Mouse (Mus musculus) MEL (cell line): Measurements from ENCODE around the gene Slc22a23. TPM values are rescaled to one million over a fixed set of nuclear protein-coding genes. Genes with fewer than 3 reads are reported as not detected.

Experiments
- DNase-seq: peaks from one replicate; pipeline ENCODE4 v3.0.0; 2011; ENCODE audit warnings: low read depth, low spot score
- H3K27ac ChIP-seq: 2 replicates; pipeline ENCODE4 v1.5.1; 2012; ENCODE audit warnings: low read depth, mild to moderate bottlenecking, control low read depth, low read length, moderate library complexity; ENCODE audit not compliant: control insufficient read depth
- H3K27me3 ChIP-seq, 2 experiments: fragments of 150-350 bp in 1 of 2; sonication (generic) in 1 of 2; 2 replicates each; pipeline ENCODE4 v1.6.1; 2012; ENCODE audit warnings: low read length in 2 of 2, mild to moderate bottlenecking in 2 of 2, improper control_type of control experiment in 1 of 2, moderate library complexity in 1 of 2; ENCODE audit not compliant: insufficient read depth in 2 of 2, control insufficient read depth in 1 of 2
- H3K36me3 ChIP-seq, 2 experiments: 2 replicates each; pipeline ENCODE4 v1.6.1; 2012 to 2014; ENCODE audit warnings: low read length in 2 of 2, improper control_type of control experiment in 1 of 2, inconsistent platforms in 1 of 2, mild to moderate bottlenecking in 1 of 2; ENCODE audit not compliant: insufficient read depth in 2 of 2, control insufficient read depth in 1 of 2
- H3K4me1 ChIP-seq, 2 experiments: fragments of 150-350 bp in 1 of 2; sonication (generic) in 1 of 2; 2 replicates each; pipeline ENCODE4 v1.6.1; 2012; ENCODE audit warnings: low read length in 2 of 2, improper control_type of control experiment in 1 of 2, mild to moderate bottlenecking in 1 of 2; ENCODE audit not compliant: insufficient read depth in 2 of 2, control insufficient read depth in 1 of 2
- H3K4me3 ChIP-seq, 2 experiments: fragments of 150-350 bp in 1 of 2; sonication (generic) in 1 of 2; 2 replicates each; pipeline ENCODE4 v1.5.1; 2012; ENCODE audit warnings: low read depth in 2 of 2, low read length in 2 of 2, mild to moderate bottlenecking in 2 of 2, moderate library complexity in 2 of 2, control low read depth in 1 of 2, improper control_type of control experiment in 1 of 2; ENCODE audit not compliant: control insufficient read depth in 1 of 2, insufficient read depth in 1 of 2
- H3K79me2 ChIP-seq: 2 replicates; pipeline ENCODE4 v1.6.1; 2012; ENCODE audit warnings: mild to moderate bottlenecking, low read length, moderate library complexity; ENCODE audit not compliant: control insufficient read depth, poor library complexity, insufficient read depth
- H3K9ac ChIP-seq: 2 replicates; pipeline ENCODE4 v1.6.1; 2012; ENCODE audit warnings: low read depth, mild to moderate bottlenecking, control low read depth, low read length, moderate library complexity; ENCODE audit not compliant: control insufficient read depth, poor library complexity, severe bottlenecking
- H3K9me3 ChIP-seq: fragments of 150-350 bp; sonication (generic); replicated peaks from 2 replicates; pipeline ENCODE4 v1.6.1; 2012; ENCODE audit warnings: mild to moderate bottlenecking, low read length, improper control_type of control experiment, moderate library complexity; ENCODE audit not compliant: insufficient read depth
- CHD1 ChIP-seq: IDR thresholded peaks from 2 replicates; pipeline ENCODE4 v1.6.1; 2012; ENCODE audit warnings: low read depth, mild to moderate bottlenecking, inconsistent platforms, low read length, improper control_type of control experiment
- CHD2 ChIP-seq: IDR thresholded peaks from 2 replicates; pipeline ENCODE4 v1.6.1; 2011; ENCODE audit warnings: low read length, improper control_type of control experiment
- CTCF ChIP-seq, 3 experiments: IDR thresholded peaks in 2 of 3; conservative IDR thresholded peaks in 1 of 3; 2 replicates each; pipeline ENCODE4 v1.5.1; 2011 to 2012; ENCODE audit warnings: low read length in 3 of 3, low read depth in 2 of 3, mild to moderate bottlenecking in 2 of 3, improper control_type of control experiment in 1 of 3, inconsistent platforms in 1 of 3, mixed read lengths in 1 of 3, moderate library complexity in 1 of 3; ENCODE audit not compliant: control insufficient read depth in 1 of 3, insufficient read depth in 1 of 3, poor library complexity in 1 of 3, severe bottlenecking in 1 of 3
- EP300 ChIP-seq, 2 experiments: IDR thresholded peaks; 2 replicates each; pipeline ENCODE4 v1.6.1; 2011; ENCODE audit warnings: improper control_type of control experiment in 2 of 2, low read length in 2 of 2, low read depth in 1 of 2, mild to moderate bottlenecking in 1 of 2
- HCFC1 ChIP-seq: IDR thresholded peaks from 2 replicates; pipeline ENCODE4 v1.6.1; 2012; ENCODE audit warnings: low read depth, mild to moderate bottlenecking, inconsistent platforms, low read length, improper control_type of control experiment, moderate library complexity
- JUND ChIP-seq: IDR thresholded peaks from 2 replicates; pipeline ENCODE4 v1.6.1; 2011; ENCODE audit warnings: low read depth, mild to moderate bottlenecking, improper control_type of control experiment, low read length
- MAX ChIP-seq: IDR thresholded peaks from 2 replicates; pipeline ENCODE4 v1.6.1; 2011; ENCODE audit warnings: low read length, improper control_type of control experiment
- MEF2A ChIP-seq: IDR thresholded peaks from 2 replicates; pipeline ENCODE4 v1.6.1; 2014; ENCODE audit warnings: low read depth, mild to moderate bottlenecking, inconsistent platforms, low read length, improper control_type of control experiment; ENCODE audit not compliant: poor library complexity, insufficient replicate concordance, severe bottlenecking; ENCODE audit errors: extremely low read depth
- MXI1 ChIP-seq: IDR thresholded peaks from 2 replicates; pipeline ENCODE4 v1.6.1; 2011; ENCODE audit warnings: mild to moderate bottlenecking, low read depth, low read length, improper control_type of control experiment
- MYB ChIP-seq: IDR thresholded peaks from 2 replicates; pipeline ENCODE4 v1.6.1; 2011; ENCODE audit warnings: mild to moderate bottlenecking, low read depth, low read length, improper control_type of control experiment
- POLR2A ChIP-seq, 2 experiments: IDR thresholded peaks; 2 replicates each; pipeline ENCODE4 v1.6.1; 2011 to 2012; ENCODE audit warnings: low read length in 2 of 2, mild to moderate bottlenecking in 2 of 2, control low read depth in 1 of 2, improper control_type of control experiment in 1 of 2, low read depth in 1 of 2, moderate library complexity in 1 of 2; ENCODE audit not compliant: control insufficient read depth in 1 of 2, insufficient read depth in 1 of 2, poor library complexity in 1 of 2
- POLR2AphosphoS2 ChIP-seq: IDR thresholded peaks from 2 replicates; pipeline ENCODE4 v1.6.1; 2011; ENCODE audit warnings: low read length, improper control_type of control experiment
- RAD21 ChIP-seq: IDR thresholded peaks from 2 replicates; pipeline ENCODE4 v1.6.1; 2011; ENCODE audit warnings: mild to moderate bottlenecking, low read depth, low read length, improper control_type of control experiment
- SIN3A ChIP-seq: IDR thresholded peaks from 2 replicates; pipeline ENCODE4 v1.6.1; 2012; ENCODE audit warnings: low read length, improper control_type of control experiment, inconsistent platforms
- TAL1 ChIP-seq: IDR thresholded peaks from 2 replicates; pipeline ENCODE4 v1.6.1; 2012; ENCODE audit warnings: mild to moderate bottlenecking, inconsistent platforms, low read length, moderate library complexity, mixed read lengths
- TCF12 ChIP-seq: IDR thresholded peaks from 2 replicates; pipeline ENCODE4 v1.6.1; 2014; ENCODE audit warnings: low read depth, mild to moderate bottlenecking, inconsistent platforms, low read length, improper control_type of control experiment, moderate library complexity
- UBTF ChIP-seq: IDR thresholded peaks from 2 replicates; pipeline ENCODE4 v1.6.1; 2012; ENCODE audit warnings: low read depth, mild to moderate bottlenecking, inconsistent platforms, low read length, improper control_type of control experiment, moderate library complexity, borderline replicate concordance; ENCODE audit not compliant: insufficient read depth
- USF1 ChIP-seq: IDR thresholded peaks from 2 replicates; pipeline ENCODE4 v1.6.1; 2014; ENCODE audit warnings: low read depth, mild to moderate bottlenecking, inconsistent platforms, low read length, improper control_type of control experiment, moderate library complexity
- ZNF384 ChIP-seq: IDR thresholded peaks from 2 replicates; pipeline ENCODE4 v1.6.1; 2012; ENCODE audit warnings: low read depth, mild to moderate bottlenecking, inconsistent platforms, low read length, improper control_type of control experiment
- polyA plus RNA-seq, 2 experiments: library from polyadenylated mRNA; stranded (reverse) in 1 of 2; unstranded in 1 of 2; fragments of >175 nt in 1 of 2; fragments of >200 nt in 1 of 2; gene quantifications; 2 replicates each; pipeline versions ENCODE4 v1.2.1 to v1.2.4; 2012; ENCODE audit warnings: low replicate concordance in 2 of 2, low read depth in 1 of 2; ENCODE audit not compliant: insufficient read length in 2 of 2, insufficient read depth in 1 of 2, missing spikeins in 1 of 2
- total RNA-seq: library from RNA; depleted of rRNA; stranded (reverse); fragments of 300-350 nt; gene quantifications from 2 replicates; pipeline ENCODE4 v1.2.3, GENCODE M21; 2012

The Slc22a23 gene
- total and polyA plus RNA-seq, 3 experiments: 22.2 to 24.3 TPM; not detected in 1

GRCm38 (mm10) chr13:34355656-34356055 is 10.7 kb upstream of the Slc22a23 start:
- no peak for TF ChIP-seq RAD21
- no peak for TF ChIP-seq POLR2AphosphoS2
- TF ChIP-seq CHD2: no peak
- TF ChIP-seq MEF2A: no peak
- TF ChIP-seq POLR2A (IDR thresholded peaks at IDR 0.05; ENCODE audit: control insufficient read depth in 1 of 2, insufficient read depth in 1 of 2, low read depth in 1 of 2, low read length in 2 of 2, poor library complexity in 1 of 2): no peak
- TF ChIP-seq ZNF384: no peak
- no peak for TF ChIP-seq MAX
- TF ChIP-seq UBTF: no peak
- TF ChIP-seq USF1: no peak
- no peak for TF ChIP-seq HCFC1
- TF ChIP-seq CHD1: no peak
- no peak for TF ChIP-seq MYB
- no peak for TF ChIP-seq SIN3A
- no peak for TF ChIP-seq TCF12
- TF ChIP-seq TAL1: no peak
- TF ChIP-seq, all 39 proteins: peak for 0
- Histone ChIP-seq H3K27ac (no peak overlapping the region), H3K9me3 (no peaks in the 10 kb centered on the region), H3K4me1 (no peaks in the 10 kb centered on the region), H3K4me3 (no peak overlapping the region), H3K36me3 (no peaks in the 10 kb centered on the region), H3K79me2 (no peaks in the 10 kb centered on the region), H3K9ac (no peak overlapping the region), H3K27me3 (no peaks in the 10 kb centered on the region)
- DNase-seq: no peak

- Histone ChIP-seq H3K9ac (no peak overlapping the region), H3K4me1 (no peaks in the 10 kb centered on the region)
- TF ChIP-seq MAX (0 out of 2 replicates have a peak, but pooled peaks have one; percentile 31), CTCF (IDR thresholded peaks at IDR 0.05 in 2 of 3, conservative IDR thresholded peaks at IDR 0.05 in 1 of 3; ENCODE audit: control insufficient read depth in 1 of 3, insufficient read depth in 1 of 3, low read depth in 2 of 3, low read length in 3 of 3, poor library complexity in 1 of 3, severe bottlenecking in 1 of 3) (peak in 1 of 3 experiments; percentile 17; a peak in 1 of 6 replicates), JUND (no peak), HCFC1 (no peak), POLR2AphosphoS2 (no peak), SIN3A (0 out of 2 replicates have a peak, but pooled peaks have one; percentile 27), ZNF384 (peak; percentile 33), EP300 (IDR thresholded peaks at IDR 0.05; ENCODE audit: low read depth in 1 of 2, low read length in 2 of 2) (peak; percentile 13 to 30; a peak in 1 of 4 replicates), MXI1 (0 out of 2 replicates have a peak, but pooled peaks have one; percentile 22)
These were observed 10.0 kb upstream of the Slc22a23 start for GRCm38 (mm10) chr13:34354830-34355624.

More at GRCm38 (mm10) chr13:34354830-34355624, 10.0 kb upstream of the Slc22a23 start:
- H3K27me3 ChIP-seq: no peaks in the 10 kb centered on the region
- H3K27ac ChIP-seq: no peak overlapping the region
- no peaks in the 10 kb centered on the region for H3K9me3 ChIP-seq
- no peaks in the 10 kb centered on the region for H3K79me2 ChIP-seq
- peak; percentile 62 for DNase-seq
- H3K4me3 ChIP-seq: no peak overlapping the region
- no peaks in the 10 kb centered on the region for H3K36me3 ChIP-seq
